Mouse (Mus musculus): ENCODE results near the gene Itga6. TPM values are rescaled to one million over a fixed set of nuclear protein-coding genes. Genes with fewer than 3 reads are reported as not detected.
"Not testable (repeated sequence)": the region's sequence is repeated elsewhere in the genome, so short reads cannot be mapped to it uniquely, and the experiment has no call there.

Gene Itga6
- polyA plus RNA-seq, 1 experiment from 2014 or later: 5.3 TPM

DNA sequence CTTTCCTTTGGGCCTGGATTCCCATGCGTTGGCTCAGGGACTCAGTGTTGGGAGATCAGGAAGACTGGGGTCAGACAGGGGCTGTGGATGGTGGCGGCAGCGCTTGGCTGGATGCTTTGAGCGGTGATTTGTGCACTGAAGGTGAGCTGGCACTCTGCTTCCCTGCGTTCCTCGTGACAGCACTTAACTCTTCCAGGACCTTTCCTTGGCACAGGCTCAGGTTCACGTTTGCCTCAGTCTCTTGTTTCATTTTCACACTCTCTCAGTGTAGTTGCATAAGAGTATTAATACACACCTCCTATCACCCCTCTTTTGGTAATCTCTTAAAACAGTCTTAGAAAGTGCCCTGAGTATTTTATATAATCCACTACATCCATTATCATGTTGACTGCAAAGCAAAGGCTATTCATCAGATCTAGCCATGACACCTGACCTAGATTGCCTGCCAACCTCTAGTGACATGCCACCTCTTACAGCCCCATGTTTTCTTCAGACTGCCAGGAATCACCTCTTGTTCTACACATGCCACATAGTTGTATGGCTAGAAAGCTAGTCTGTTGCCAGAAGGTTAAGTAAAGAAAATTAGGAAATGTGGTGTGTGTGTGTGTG, 147.4 kb downstream of the Itga6 start:
- Histone ChIP-seq H3K36me3 (ENCODE audit: control insufficient read depth, insufficient read depth) (peaks cover 42% of the 10 kb centered on the region), H3K9me3 (replicated peaks; ENCODE audit: control insufficient read depth, low read length) (no peaks in the 10 kb centered on the region), H3K4me3 (ENCODE audit: low read depth, low read length) (no peak overlapping the region), H3K27ac (ENCODE audit: low read length) (no peak overlapping the region), H3K9ac (ENCODE audit: low read depth, low read length) (no peak overlapping the region), H3K27me3 (ENCODE audit: control insufficient read depth, insufficient read depth, low read depth, low read length) (no peaks in the 10 kb centered on the region), H3K4me2 (ENCODE audit: low read depth, low read length) (no peak overlapping the region), H3K4me1 (ENCODE audit: control insufficient read depth, low read depth, low read length) (no peaks in the 10 kb centered on the region)
- ATAC-seq (ENCODE audit: low read depth): no peak
- 93% methylated on average over 7 of the region's 7 CpGs for whole genome bisulfite sequencing (ENCODE audit: insufficient replicate concordance)

DNA sequence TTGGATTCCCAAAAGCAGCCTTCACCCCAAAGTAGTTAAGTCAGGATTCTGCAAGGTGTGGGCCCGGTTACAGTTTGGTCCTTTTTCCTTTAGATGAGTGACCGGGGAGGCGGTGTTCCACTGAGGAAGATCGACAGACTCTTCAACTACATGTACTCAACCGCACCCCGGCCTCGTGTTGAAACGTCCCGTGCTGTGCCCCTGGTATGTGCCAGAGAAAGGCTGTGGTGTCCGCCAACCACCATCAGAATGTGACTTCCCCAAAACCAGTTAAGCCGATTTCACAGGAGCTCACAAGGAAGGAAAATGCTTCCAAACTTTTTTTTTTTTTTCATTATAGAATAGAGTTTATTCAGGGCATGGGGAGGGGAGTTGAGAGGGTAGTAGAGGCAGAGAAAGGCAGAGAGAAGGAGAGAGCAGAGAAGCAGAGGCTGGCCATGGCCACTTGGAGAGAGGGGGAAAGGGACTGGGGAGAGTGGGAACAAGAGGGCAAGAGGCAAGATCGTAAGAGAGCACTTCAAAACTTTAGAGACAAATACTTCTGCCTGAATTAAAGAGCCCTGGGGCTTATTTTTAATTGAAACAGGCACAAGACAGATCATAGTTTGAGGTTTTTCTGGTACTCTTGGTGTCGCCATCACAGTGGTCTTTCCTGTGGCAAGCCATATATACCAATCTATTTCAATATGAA, 150.3 kb downstream of the Itga6 start:
- Histone ChIP-seq H3K4me3 (ENCODE audit: low read depth, low read length) (no peak overlapping the region), H3K4me2 (ENCODE audit: low read depth, low read length) (no peak overlapping the region), H3K9me3 (replicated peaks; ENCODE audit: control insufficient read depth, low read length) (no peaks in the 10 kb centered on the region), H3K36me3 (ENCODE audit: control insufficient read depth, insufficient read depth) (peaks cover 41% of the 10 kb centered on the region), H3K27me3 (ENCODE audit: control insufficient read depth, insufficient read depth, low read depth, low read length) (no peaks in the 10 kb centered on the region), H3K9ac (ENCODE audit: low read depth, low read length) (no peak overlapping the region), H3K4me1 (ENCODE audit: control insufficient read depth, low read depth, low read length) (no peaks in the 10 kb centered on the region), H3K27ac (ENCODE audit: low read length) (no peak overlapping the region)
- 80% methylated on average over 13 of the region's 13 CpGs for WGBS (ENCODE audit: insufficient replicate concordance)
- ATAC-seq (ENCODE audit: low read depth): no peak

DNA sequence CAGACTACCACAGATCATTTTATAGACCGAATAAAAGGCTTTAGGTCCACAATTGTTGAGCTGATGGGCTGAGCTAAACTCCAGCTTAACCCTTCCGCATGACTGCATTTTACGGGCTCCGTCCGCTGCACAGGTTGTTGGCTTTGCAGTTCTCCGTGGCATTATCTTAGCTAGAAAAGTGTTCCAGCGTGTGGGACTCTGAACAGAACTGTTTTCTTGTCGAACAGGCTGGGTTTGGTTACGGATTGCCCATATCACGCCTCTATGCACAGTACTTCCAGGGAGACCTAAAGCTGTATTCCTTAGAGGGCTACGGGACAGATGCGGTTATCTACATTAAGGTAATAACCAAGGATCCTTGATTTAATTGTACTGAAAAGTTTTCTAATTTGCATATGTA, 152.0 kb downstream of the Itga6 start:
- ATAC-seq (ENCODE audit: low read depth): no peak
- 90% methylated on average over 12 of the region's 12 CpGs for WGBS (ENCODE audit: insufficient replicate concordance)
- peaks cover 38% of the 10 kb centered on the region for H3K36me3 ChIP-seq (ENCODE audit: control insufficient read depth, insufficient read depth)

DNA sequence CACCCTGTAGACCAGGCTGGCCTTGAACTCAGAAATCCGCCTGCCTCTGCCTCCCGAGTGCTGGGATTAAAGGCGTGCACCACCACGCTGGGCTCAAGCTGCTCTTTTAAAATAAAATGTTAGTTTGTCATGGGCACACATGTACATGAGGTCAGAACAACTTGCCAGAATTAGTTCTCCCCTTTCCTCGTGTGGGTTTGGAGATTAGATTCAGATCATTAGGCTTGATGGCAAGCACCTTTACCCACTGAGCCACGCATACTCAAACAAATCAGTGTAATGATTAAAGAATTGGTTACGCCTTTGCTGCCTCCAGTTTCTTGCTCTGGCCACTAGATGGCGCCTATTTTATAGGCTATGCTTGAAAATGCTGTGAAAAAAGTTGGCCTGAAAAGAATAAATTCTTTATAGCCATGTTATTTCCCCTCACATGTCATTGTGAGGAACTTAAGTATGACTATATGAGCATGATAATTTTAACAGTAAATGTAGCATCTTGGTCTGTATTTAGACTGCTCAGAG, 153.0 kb downstream of the Itga6 start:
- ATAC-seq (ENCODE audit: low read depth): no peak
- no peak overlapping the region for H3K27ac ChIP-seq (ENCODE audit: low read length)
- no peak overlapping the region for H3K4me3 ChIP-seq (ENCODE audit: low read depth, low read length)
- H3K36me3 ChIP-seq (ENCODE audit: control insufficient read depth, insufficient read depth): peaks cover 32% of the 10 kb centered on the region
- H3K9me3 ChIP-seq (replicated peaks; ENCODE audit: control insufficient read depth, low read length): no peaks in the 10 kb centered on the region
- H3K4me2 ChIP-seq (ENCODE audit: low read depth, low read length): no peak overlapping the region
- no peak overlapping the region for H3K9ac ChIP-seq (ENCODE audit: low read depth, low read length)
- no peaks in the 10 kb centered on the region for H3K4me1 ChIP-seq (ENCODE audit: control insufficient read depth, low read depth, low read length)
- WGBS (ENCODE audit: insufficient replicate concordance): 51% methylated on average over 8 of the region's 8 CpGs
- no peaks in the 10 kb centered on the region for H3K27me3 ChIP-seq (ENCODE audit: control insufficient read depth, insufficient read depth, low read depth, low read length)

More for the DNA sequence above, 152.0 kb downstream of the Itga6 start:
- Histone ChIP-seq H3K9ac (ENCODE audit: low read depth, low read length) (no peak overlapping the region), H3K4me2 (ENCODE audit: low read depth, low read length) (no peak overlapping the region), H3K27me3 (ENCODE audit: control insufficient read depth, insufficient read depth, low read depth, low read length) (no peaks in the 10 kb centered on the region), H3K4me3 (ENCODE audit: low read depth, low read length) (no peak overlapping the region), H3K9me3 (replicated peaks; ENCODE audit: control insufficient read depth, low read length) (no peaks in the 10 kb centered on the region), H3K27ac (ENCODE audit: low read length) (no peak overlapping the region), H3K4me1 (ENCODE audit: control insufficient read depth, low read depth, low read length) (no peaks in the 10 kb centered on the region)

DNA sequence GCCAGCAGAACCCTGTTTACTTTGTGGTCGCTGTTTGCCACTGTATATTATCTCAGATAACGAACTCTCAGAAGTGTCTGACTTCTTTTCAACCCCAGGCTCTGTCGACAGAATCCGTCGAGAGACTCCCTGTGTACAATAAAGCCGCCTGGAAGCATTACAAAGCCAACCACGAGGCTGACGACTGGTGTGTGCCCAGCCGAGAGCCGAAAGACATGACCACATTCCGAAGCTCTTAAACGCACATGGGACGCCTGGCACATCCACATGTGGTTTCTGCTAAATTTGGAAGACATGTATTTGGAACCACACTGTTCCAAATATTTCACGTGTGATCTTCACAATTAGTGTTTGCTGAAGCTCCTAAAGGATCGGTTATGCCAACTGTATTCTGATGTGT, 154.5 kb downstream of the Itga6 start:
- Histone ChIP-seq H3K4me3 (ENCODE audit: low read depth, low read length) (no peak overlapping the region), H3K9ac (ENCODE audit: low read depth, low read length) (no peak overlapping the region), H3K36me3 (ENCODE audit: control insufficient read depth, insufficient read depth) (peaks cover 27% of the 10 kb centered on the region), H3K27ac (ENCODE audit: low read length) (no peak overlapping the region), H3K27me3 (ENCODE audit: control insufficient read depth, insufficient read depth, low read depth, low read length) (no peaks in the 10 kb centered on the region), H3K4me1 (ENCODE audit: control insufficient read depth, low read depth, low read length) (no peaks in the 10 kb centered on the region), H3K9me3 (replicated peaks; ENCODE audit: control insufficient read depth, low read length) (no peaks in the 10 kb centered on the region), H3K4me2 (ENCODE audit: low read depth, low read length) (no peak overlapping the region)
- 85% methylated on average over 15 of the region's 15 CpGs for WGBS (ENCODE audit: insufficient replicate concordance)
- no peak for ATAC-seq (ENCODE audit: low read depth)

DNA sequence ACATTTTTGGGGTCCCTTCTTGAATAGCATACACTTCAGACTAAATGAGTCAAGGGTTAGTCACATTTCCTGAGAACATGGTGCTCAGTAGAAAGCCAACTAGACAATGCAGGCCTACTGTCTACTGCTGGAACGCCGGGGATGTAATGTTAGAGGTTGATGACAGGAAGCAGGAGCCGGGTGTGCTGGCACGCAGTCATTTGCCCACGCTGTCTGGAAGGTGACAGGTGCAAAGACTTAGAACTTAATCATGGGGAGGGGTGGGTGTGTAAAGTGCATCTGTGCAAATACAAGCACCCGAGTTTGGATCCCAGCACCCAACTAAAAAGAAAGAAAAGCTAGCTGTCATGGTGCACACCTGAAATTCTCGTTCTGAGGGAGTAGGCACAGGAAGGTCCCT, 159.7 kb downstream of the Itga6 start:
- H3K27me3 ChIP-seq (ENCODE audit: control insufficient read depth, insufficient read depth, low read depth, low read length): no peaks in the 10 kb centered on the region
- H3K4me3 ChIP-seq (ENCODE audit: low read depth, low read length): no peak overlapping the region
- H3K4me2 ChIP-seq (ENCODE audit: low read depth, low read length): no peak overlapping the region
- H3K36me3 ChIP-seq (ENCODE audit: control insufficient read depth, insufficient read depth): peaks cover 11% of the 10 kb centered on the region
- no peak overlapping the region for H3K9ac ChIP-seq (ENCODE audit: low read depth, low read length)
- no peak for ATAC-seq (ENCODE audit: low read depth)
- H3K9me3 ChIP-seq (replicated peaks; ENCODE audit: control insufficient read depth, low read length): no peaks in the 10 kb centered on the region
- no peak overlapping the region for H3K27ac ChIP-seq (ENCODE audit: low read length)
- 77% methylated on average over 7 of the region's 7 CpGs for WGBS (ENCODE audit: insufficient replicate concordance)
- H3K4me1 ChIP-seq (ENCODE audit: control insufficient read depth, low read depth, low read length): no peaks in the 10 kb centered on the region

DNA sequence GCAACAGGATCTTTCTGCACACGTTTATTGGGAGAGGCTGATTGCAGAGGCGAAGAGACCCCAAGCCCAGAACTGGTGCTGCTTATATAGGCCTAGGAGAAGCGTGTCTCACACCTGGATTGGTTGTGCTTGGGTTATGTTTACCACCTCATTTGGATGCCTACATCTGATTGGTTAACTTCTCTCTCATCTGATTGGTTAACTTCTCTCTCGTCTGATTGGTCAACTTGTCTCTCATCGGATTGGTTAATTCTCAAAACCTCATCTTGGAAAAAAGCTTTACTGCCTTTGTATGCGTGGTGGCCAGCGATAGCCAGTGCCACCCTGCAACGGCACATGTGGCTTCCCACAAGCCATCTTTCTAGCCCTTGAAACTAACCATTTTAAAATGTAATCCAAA, 160.9 kb downstream of the Itga6 start:
- H3K4me3 ChIP-seq (ENCODE audit: low read depth, low read length); H3K4me2 ChIP-seq (ENCODE audit: low read depth, low read length); ATAC-seq (ENCODE audit: low read depth); H3K9me3 ChIP-seq (replicated peaks; ENCODE audit: control insufficient read depth, low read length); H3K36me3 ChIP-seq (ENCODE audit: control insufficient read depth, insufficient read depth); H3K9ac ChIP-seq (ENCODE audit: low read depth, low read length); H3K27ac ChIP-seq (ENCODE audit: low read length); H3K4me1 ChIP-seq (ENCODE audit: control insufficient read depth, low read depth, low read length); H3K27me3 ChIP-seq (ENCODE audit: control insufficient read depth, insufficient read depth, low read depth, low read length): not testable (repeated sequence)
- 84% methylated on average over 8 of the region's 8 CpGs for WGBS (ENCODE audit: insufficient replicate concordance)

Other genes with a start within 250 kb of the Itga6 start
- gene Dlx1, start 217.5 kb upstream of the Itga6 start, polyA plus RNA-seq (2015; fragmentation: Nextera tagmentation; extraction: Ambion mirVana): 0.06 TPM in 1 of 2 replicates, not detected in the other
- gene Dlx2, start 198.9 kb upstream of the Itga6 start, polyA plus RNA-seq (2015; fragmentation: Nextera tagmentation; extraction: Ambion mirVana): 0.04 TPM in 1 of 2 replicates, not detected in the other
- 45.0 and 45.6 TPM in 2 replicates for gene Pdk1, start 127.6 kb downstream of the Itga6 start, polyA plus RNA-seq (2015; fragmentation: Nextera tagmentation; extraction: Ambion mirVana)
- gene Rapgef4, start 235.6 kb downstream of the Itga6 start, polyA plus RNA-seq (2015; fragmentation: Nextera tagmentation; extraction: Ambion mirVana): 7.0 and 7.8 TPM in 2 replicates